Mouse (Mus musculus) MEL (cell line): Measurements from ENCODE around the gene Pphln1. TPM values are rescaled to one million over a fixed set of nuclear protein-coding genes. Genes with fewer than 3 reads are reported as not detected.

ENCODE experiments used
- DNase-seq: peaks from one replicate; pipeline ENCODE4 v3.0.0; 2011; ENCODE audit warnings: low read depth, low spot score
- H3K27ac ChIP-seq: 2 replicates; pipeline ENCODE4 v1.5.1; 2012; ENCODE audit warnings: low read depth, mild to moderate bottlenecking, control low read depth, low read length, moderate library complexity; ENCODE audit not compliant: control insufficient read depth
- H3K27me3 ChIP-seq, 2 experiments: fragments of 150-350 bp in 1 of 2; sonication (generic) in 1 of 2; 2 replicates each; pipeline ENCODE4 v1.6.1; 2012; ENCODE audit warnings: low read length in 2 of 2, mild to moderate bottlenecking in 2 of 2, improper control_type of control experiment in 1 of 2, moderate library complexity in 1 of 2; ENCODE audit not compliant: insufficient read depth in 2 of 2, control insufficient read depth in 1 of 2
- H3K36me3 ChIP-seq, 2 experiments: 2 replicates each; pipeline ENCODE4 v1.6.1; 2012 to 2014; ENCODE audit warnings: low read length in 2 of 2, improper control_type of control experiment in 1 of 2, inconsistent platforms in 1 of 2, mild to moderate bottlenecking in 1 of 2; ENCODE audit not compliant: insufficient read depth in 2 of 2, control insufficient read depth in 1 of 2
- H3K4me1 ChIP-seq, 2 experiments: fragments of 150-350 bp in 1 of 2; sonication (generic) in 1 of 2; 2 replicates each; pipeline ENCODE4 v1.6.1; 2012; ENCODE audit warnings: low read length in 2 of 2, improper control_type of control experiment in 1 of 2, mild to moderate bottlenecking in 1 of 2; ENCODE audit not compliant: insufficient read depth in 2 of 2, control insufficient read depth in 1 of 2
- H3K4me3 ChIP-seq, 2 experiments: fragments of 150-350 bp in 1 of 2; sonication (generic) in 1 of 2; 2 replicates each; pipeline ENCODE4 v1.5.1; 2012; ENCODE audit warnings: low read depth in 2 of 2, low read length in 2 of 2, mild to moderate bottlenecking in 2 of 2, moderate library complexity in 2 of 2, control low read depth in 1 of 2, improper control_type of control experiment in 1 of 2; ENCODE audit not compliant: control insufficient read depth in 1 of 2, insufficient read depth in 1 of 2
- H3K79me2 ChIP-seq: 2 replicates; pipeline ENCODE4 v1.6.1; 2012; ENCODE audit warnings: mild to moderate bottlenecking, low read length, moderate library complexity; ENCODE audit not compliant: control insufficient read depth, poor library complexity, insufficient read depth
- H3K9ac ChIP-seq: 2 replicates; pipeline ENCODE4 v1.6.1; 2012; ENCODE audit warnings: low read depth, mild to moderate bottlenecking, control low read depth, low read length, moderate library complexity; ENCODE audit not compliant: control insufficient read depth, poor library complexity, severe bottlenecking
- H3K9me3 ChIP-seq: fragments of 150-350 bp; sonication (generic); replicated peaks from 2 replicates; pipeline ENCODE4 v1.6.1; 2012; ENCODE audit warnings: mild to moderate bottlenecking, low read length, improper control_type of control experiment, moderate library complexity; ENCODE audit not compliant: insufficient read depth
- CHD1 ChIP-seq: IDR thresholded peaks from 2 replicates; pipeline ENCODE4 v1.6.1; 2012; ENCODE audit warnings: low read depth, mild to moderate bottlenecking, inconsistent platforms, low read length, improper control_type of control experiment
- CTCF ChIP-seq, 3 experiments: IDR thresholded peaks in 2 of 3; conservative IDR thresholded peaks in 1 of 3; 2 replicates each; pipeline ENCODE4 v1.5.1; 2011 to 2012; ENCODE audit warnings: low read length in 3 of 3, low read depth in 2 of 3, mild to moderate bottlenecking in 2 of 3, improper control_type of control experiment in 1 of 3, inconsistent platforms in 1 of 3, mixed read lengths in 1 of 3, moderate library complexity in 1 of 3; ENCODE audit not compliant: control insufficient read depth in 1 of 3, insufficient read depth in 1 of 3, poor library complexity in 1 of 3, severe bottlenecking in 1 of 3
- ELF1 ChIP-seq: IDR thresholded peaks from 2 replicates; pipeline ENCODE4 v1.6.1; 2014; ENCODE audit warnings: low read depth, mild to moderate bottlenecking, inconsistent platforms, low read length, improper control_type of control experiment, moderate library complexity
- GABPA ChIP-seq: IDR thresholded peaks from 2 replicates; pipeline ENCODE4 v1.6.1; 2012; ENCODE audit warnings: low read depth, mild to moderate bottlenecking, inconsistent platforms, low read length, improper control_type of control experiment, moderate library complexity
- GATA1 ChIP-seq: IDR thresholded peaks from 2 replicates; pipeline ENCODE4 v1.6.1; 2011; ENCODE audit warnings: low read depth, low read length, improper control_type of control experiment
- MYB ChIP-seq: IDR thresholded peaks from 2 replicates; pipeline ENCODE4 v1.6.1; 2011; ENCODE audit warnings: mild to moderate bottlenecking, low read depth, low read length, improper control_type of control experiment
- POLR2AphosphoS5 ChIP-seq: IDR thresholded peaks from 2 replicates; pipeline ENCODE4 v1.6.1; 2012; ENCODE audit warnings: low read depth, borderline replicate concordance, mild to moderate bottlenecking, inconsistent platforms, low read length, moderate library complexity, mixed read lengths
- SIN3A ChIP-seq: IDR thresholded peaks from 2 replicates; pipeline ENCODE4 v1.6.1; 2012; ENCODE audit warnings: low read length, improper control_type of control experiment, inconsistent platforms
- TBP ChIP-seq: IDR thresholded peaks from 2 replicates; pipeline ENCODE4 v1.8.0; 2011; ENCODE audit warnings: low read depth, low read length, improper control_type of control experiment
- TCF12 ChIP-seq: IDR thresholded peaks from 2 replicates; pipeline ENCODE4 v1.6.1; 2014; ENCODE audit warnings: low read depth, mild to moderate bottlenecking, inconsistent platforms, low read length, improper control_type of control experiment, moderate library complexity
- UBTF ChIP-seq: IDR thresholded peaks from 2 replicates; pipeline ENCODE4 v1.6.1; 2012; ENCODE audit warnings: low read depth, mild to moderate bottlenecking, inconsistent platforms, low read length, improper control_type of control experiment, moderate library complexity, borderline replicate concordance; ENCODE audit not compliant: insufficient read depth
- ZKSCAN1 ChIP-seq: IDR thresholded peaks from 2 replicates; pipeline ENCODE4 v1.6.1; 2012; ENCODE audit warnings: low read depth, mild to moderate bottlenecking, inconsistent platforms, low read length, improper control_type of control experiment, moderate library complexity
- ZMIZ1 ChIP-seq: IDR thresholded peaks from 2 replicates; pipeline ENCODE4 v1.6.1; 2012; ENCODE audit warnings: low read depth, mild to moderate bottlenecking, inconsistent platforms, low read length, improper control_type of control experiment, moderate library complexity
- ZNF384 ChIP-seq: IDR thresholded peaks from 2 replicates; pipeline ENCODE4 v1.6.1; 2012; ENCODE audit warnings: low read depth, mild to moderate bottlenecking, inconsistent platforms, low read length, improper control_type of control experiment
- polyA plus RNA-seq, 2 experiments: library from polyadenylated mRNA; stranded (reverse) in 1 of 2; unstranded in 1 of 2; fragments of >175 nt in 1 of 2; fragments of >200 nt in 1 of 2; gene quantifications; 2 replicates each; pipeline versions ENCODE4 v1.2.1 to v1.2.4; 2012; ENCODE audit warnings: low replicate concordance in 2 of 2, low read depth in 1 of 2; ENCODE audit not compliant: insufficient read length in 2 of 2, insufficient read depth in 1 of 2, missing spikeins in 1 of 2
- total RNA-seq: library from RNA; depleted of rRNA; stranded (reverse); fragments of 300-350 nt; gene quantifications from 2 replicates; pipeline ENCODE4 v1.2.3, GENCODE M21; 2012

Pphln1 gene
- total and polyA plus RNA-seq, 3 experiments: 43.4 to 63.0 (median 50.1) TPM

DNA sequence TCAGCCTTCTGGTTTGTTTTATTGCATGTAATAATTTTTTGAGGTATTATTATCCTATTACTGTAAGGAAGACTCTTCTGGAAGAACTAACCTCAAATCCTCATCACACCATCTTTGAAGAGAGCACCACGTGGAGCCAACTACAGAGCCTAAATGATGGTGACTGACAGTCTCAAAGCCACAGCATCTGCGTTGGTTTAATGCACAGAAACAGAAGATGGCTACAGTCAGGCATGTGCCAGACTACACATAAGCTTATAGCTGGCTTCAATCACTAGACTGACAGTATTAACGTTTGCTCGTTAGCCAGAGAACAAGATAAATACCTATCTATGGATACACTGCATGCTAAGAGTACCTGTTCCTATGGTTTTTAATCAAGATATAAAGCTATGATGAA, 138.0 kb downstream of the Pphln1 start:
- H3K9me3 ChIP-seq: no peaks in the 10 kb centered on the region
- no peak overlapping the region for H3K4me3 ChIP-seq
- H3K9ac ChIP-seq: no peak overlapping the region
- H3K4me1 ChIP-seq: no peaks in the 10 kb centered on the region
- TF ChIP-seq ZMIZ1 (no peak), CTCF (IDR thresholded peaks at IDR 0.05 in 2 of 3, conservative IDR thresholded peaks at IDR 0.05 in 1 of 3; ENCODE audit: control insufficient read depth in 1 of 3, insufficient read depth in 1 of 3, low read depth in 2 of 3, low read length in 3 of 3, poor library complexity in 1 of 3, severe bottlenecking in 1 of 3) (no peak), UBTF (no peak), SIN3A (no peak), CHD1 (no peak), TBP (no peak), GATA1 (no peak), ZNF384 (no peak), GABPA (no peak), ELF1 (no peak)
- no peaks in the 10 kb centered on the region for H3K36me3 ChIP-seq
- no peak overlapping the region for H3K27ac ChIP-seq
- no peaks in the 10 kb centered on the region; a peak in 1 of 4 replicates for H3K27me3 ChIP-seq
- DNase-seq: no peak
- no peaks in the 10 kb centered on the region for H3K79me2 ChIP-seq

DNA sequence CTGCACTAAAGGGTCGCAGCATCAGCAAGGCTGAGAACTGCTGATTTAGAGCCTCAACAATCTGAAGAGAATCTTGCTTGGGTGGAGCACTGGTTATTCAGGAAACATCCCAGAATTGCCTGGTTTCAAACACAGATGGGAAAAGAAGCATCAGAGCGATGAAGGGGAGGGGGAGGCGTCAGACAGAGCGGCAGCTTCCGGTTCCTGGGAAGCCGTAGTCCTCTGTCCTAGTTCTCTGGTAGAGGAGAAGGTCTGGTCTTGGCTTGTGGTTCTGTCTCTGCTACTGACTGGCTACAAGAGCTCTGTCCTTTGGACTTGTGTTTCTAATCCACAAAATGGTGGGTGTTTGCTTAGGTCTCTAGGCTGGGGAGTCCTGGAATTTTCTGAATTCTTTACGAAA, 139.6 kb downstream of the Pphln1 start:
- H3K36me3 ChIP-seq: no peaks in the 10 kb centered on the region
- no peak overlapping the region for H3K27ac ChIP-seq
- no peaks in the 10 kb centered on the region for H3K9me3 ChIP-seq
- H3K27me3 ChIP-seq: no peaks in the 10 kb centered on the region; a peak in 1 of 4 replicates
- H3K9ac ChIP-seq: no peak overlapping the region
- TF ChIP-seq GATA1 (no peak), MYB (no peak), CHD1 (no peak), ZKSCAN1 (no peak), POLR2AphosphoS5 (no peak), ZNF384 (no peak)
- no peak for DNase-seq
- no peaks in the 10 kb centered on the region for H3K79me2 ChIP-seq
- no peak overlapping the region for H3K4me3 ChIP-seq
- no peaks in the 10 kb centered on the region for H3K4me1 ChIP-seq

- Histone ChIP-seq H3K27me3 (no peaks in the 10 kb centered on the region; a peak in 1 of 4 replicates), H3K9me3 (no peaks in the 10 kb centered on the region), H3K9ac (no peak overlapping the region), H3K36me3 (no peaks in the 10 kb centered on the region)
- TF ChIP-seq ZMIZ1 (no peak), TCF12 (no peak)
- TF ChIP-seq, all 39 proteins: peak for 0
- Histone ChIP-seq H3K79me2 (no peaks in the 10 kb centered on the region), H3K4me1 (no peaks in the 10 kb centered on the region), H3K4me3 (no peak overlapping the region), H3K27ac (no peak overlapping the region)
- DNase-seq: no peak
These were observed 140.5 kb downstream of the Pphln1 start for GRCm38 (mm10) chr15:93538551-93539205.
